Mouse (Mus musculus): Measurements from ENCODE around the gene Tmem179b. TPM values are rescaled to one million over a fixed set of nuclear protein-coding genes. Genes with fewer than 3 reads are reported as not detected.
A peak's percentile ranks its signal among the peaks of the same experiment; 100 is the strongest.

Tmem179b gene
- polyA plus RNA-seq, 1 experiment from 2014 or later = 46.4 TPM

GRCm38 (mm10) chr19:8790171-8790570 is 15.9 kb upstream of the Tmem179b start:
- H3K9me3 ChIP-seq (ENCODE audit: control insufficient read depth, low read length) = no peaks in the 10 kb centered on the region
- peaks cover 14% of the 10 kb centered on the region for H3K36me3 ChIP-seq (ENCODE audit: control insufficient read depth, insufficient read depth, low read length)
- WGBS = 81% methylated on average over 7 of the region's 7 CpGs
- no peak overlapping the region for H3K4me3 ChIP-seq (ENCODE audit: low read depth, low read length)
- no peak overlapping the region for H3K4me2 ChIP-seq (replicated peaks; ENCODE audit: low read depth, low read length)
- ATAC-seq (ENCODE audit: low FRiP score) (no peak), DNase-seq (ENCODE audit: low spot score) (no peak)
- no peaks in the 10 kb centered on the region for H3K4me1 ChIP-seq (replicated peaks; ENCODE audit: control insufficient read depth, insufficient read depth, low read length)
- H3K27me3 ChIP-seq (ENCODE audit: control insufficient read depth, insufficient read depth, low read length) = no peaks in the 10 kb centered on the region
- no peak overlapping the region for H3K9ac ChIP-seq (ENCODE audit: low read depth, low read length)
- no peak overlapping the region for H3K27ac ChIP-seq (ENCODE audit: low read depth, low read length)

- Histone ChIP-seq H3K4me3 (ENCODE audit: low read depth, low read length) (no peak overlapping the region), H3K9me3 (ENCODE audit: control insufficient read depth, low read length) (no peaks in the 10 kb centered on the region), H3K27me3 (ENCODE audit: control insufficient read depth, insufficient read depth, low read length) (no peaks in the 10 kb centered on the region), H3K9ac (ENCODE audit: low read depth, low read length) (no peak overlapping the region), H3K36me3 (ENCODE audit: control insufficient read depth, insufficient read depth, low read length) (peaks cover 11% of the 10 kb centered on the region; the same call in 1 of the 2 replicates), H3K27ac (ENCODE audit: low read depth, low read length) (peak overlapping the region; percentile 20; the same call in 1 of the 2 replicates), H3K4me2 (replicated peaks; ENCODE audit: low read depth, low read length) (no peak overlapping the region), H3K4me1 (replicated peaks; ENCODE audit: control insufficient read depth, insufficient read depth, low read length) (no peaks in the 10 kb centered on the region)
- 42% methylated on average over 1 of the region's 1 CpGs for WGBS
- DNase-seq (ENCODE audit: low spot score) (no peak), ATAC-seq (ENCODE audit: low FRiP score) (no peak)
These were observed 14.9 kb upstream of the Tmem179b start for GRCm38 (mm10) chr19:8789171-8789570.

GRCm38 (mm10) chr19:8788521-8788920 is 14.3 kb upstream of the Tmem179b start:
- no peaks in the 10 kb centered on the region for H3K27me3 ChIP-seq (ENCODE audit: control insufficient read depth, insufficient read depth, low read length)
- WGBS = 20% methylated on average over 3 of the region's 3 CpGs
- H3K4me2 ChIP-seq (replicated peaks; ENCODE audit: low read depth, low read length) = no peak overlapping the region
- peaks cover 7% of the 10 kb centered on the region; the same call in 1 of the 2 replicates for H3K36me3 ChIP-seq (ENCODE audit: control insufficient read depth, insufficient read depth, low read length)
- H3K9ac ChIP-seq (ENCODE audit: low read depth, low read length) = no peak overlapping the region
- peak overlapping the region; percentile 20; the same call in 1 of the 2 replicates for H3K27ac ChIP-seq (ENCODE audit: low read depth, low read length)
- H3K9me3 ChIP-seq (ENCODE audit: control insufficient read depth, low read length) = no peaks in the 10 kb centered on the region
- H3K4me3 ChIP-seq (ENCODE audit: low read depth, low read length) = no peak overlapping the region
- ATAC-seq (ENCODE audit: low FRiP score) = no peak
- H3K4me1 ChIP-seq (replicated peaks; ENCODE audit: control insufficient read depth, insufficient read depth, low read length) = no peaks in the 10 kb centered on the region
- peak; percentile 35 for DNase-seq (ENCODE audit: low spot score)

GRCm38 (mm10) chr19:8786008-8786781 is 11.9 kb upstream of the Tmem179b start, which contains the start of gene Taf6l:
TSS of gene Taf6l (minus strand) at chr19:8786417.
- H3K9ac ChIP-seq (ENCODE audit: low read depth, low read length) = peak within 1 kb of the TSS; percentile 52
- H3K36me3 ChIP-seq (ENCODE audit: control insufficient read depth, insufficient read depth, low read length) = no peaks in the 10 kb centered on the region
- under 1% methylated on average over 32 of the region's 32 CpGs for WGBS
- peak; percentile 90 for DNase-seq (ENCODE audit: low spot score)
- H3K9me3 ChIP-seq (ENCODE audit: control insufficient read depth, low read length) = no peaks in the 10 kb centered on the region
- no peaks in the 10 kb centered on the region for H3K4me1 ChIP-seq (replicated peaks; ENCODE audit: control insufficient read depth, insufficient read depth, low read length)
- peak within 1 kb of the TSS; percentile 52 for H3K4me3 ChIP-seq (ENCODE audit: low read depth, low read length)
- peak within 1 kb of the TSS; percentile 56 for H3K4me2 ChIP-seq (replicated peaks; ENCODE audit: low read depth, low read length)
- H3K27me3 ChIP-seq (ENCODE audit: control insufficient read depth, insufficient read depth, low read length) = no peaks in the 10 kb centered on the region
- ATAC-seq (ENCODE audit: low FRiP score) = peak; percentile 100
- H3K27ac ChIP-seq (ENCODE audit: low read depth, low read length) = peak within 1 kb of the TSS; percentile 3; the same call in 1 of the 2 replicates

GRCm38 (mm10) chr19:8774951-8775421 is 719 bp upstream of the Tmem179b start:
- Histone ChIP-seq H3K4me1 (replicated peaks; ENCODE audit: control insufficient read depth, insufficient read depth, low read length) (peaks cover 10% of the 10 kb centered on the region), H3K9ac (ENCODE audit: low read depth, low read length) (peak overlapping the region; percentile 91), H3K36me3 (ENCODE audit: control insufficient read depth, insufficient read depth, low read length) (no peaks in the 10 kb centered on the region; the same call in 1 of the 2 replicates), H3K4me3 (ENCODE audit: low read depth, low read length) (peak overlapping the region; percentile 73), H3K4me2 (replicated peaks; ENCODE audit: low read depth, low read length) (peak overlapping the region; percentile 97), H3K27me3 (ENCODE audit: control insufficient read depth, insufficient read depth, low read length) (no peaks in the 10 kb centered on the region), H3K27ac (ENCODE audit: low read depth, low read length) (peak overlapping the region; percentile 98), H3K9me3 (ENCODE audit: control insufficient read depth, low read length) (no peaks in the 10 kb centered on the region)
- WGBS = 5% methylated on average over 20 of the region's 20 CpGs
- peak; percentile 48 for ATAC-seq (ENCODE audit: low FRiP score)
- DNase-seq (ENCODE audit: low spot score) = peak; percentile 34

GRCm38 (mm10) chr19:8773409-8773808 is 858 bp downstream of the Tmem179b start:
- peak overlapping the region; percentile 97 for H3K4me2 ChIP-seq (replicated peaks; ENCODE audit: low read depth, low read length)
- H3K27ac ChIP-seq (ENCODE audit: low read depth, low read length) = 0 out of 2 replicates have a peak overlapping the region, but pooled peaks have one; percentile 30
- DNase-seq (ENCODE audit: low spot score) (peak; percentile 19), ATAC-seq (ENCODE audit: low FRiP score) (no peak)
- H3K9ac ChIP-seq (ENCODE audit: low read depth, low read length) = peak overlapping the region; percentile 25; the same call in 1 of the 2 replicates
- no peaks in the 10 kb centered on the region for H3K9me3 ChIP-seq (ENCODE audit: control insufficient read depth, low read length)
- peak overlapping the region; percentile 73 for H3K4me3 ChIP-seq (ENCODE audit: low read depth, low read length)
- H3K36me3 ChIP-seq (ENCODE audit: control insufficient read depth, insufficient read depth, low read length) = peaks cover 6% of the 10 kb centered on the region
- peaks cover 10% of the 10 kb centered on the region for H3K4me1 ChIP-seq (replicated peaks; ENCODE audit: control insufficient read depth, insufficient read depth, low read length)
- no peaks in the 10 kb centered on the region for H3K27me3 ChIP-seq (ENCODE audit: control insufficient read depth, insufficient read depth, low read length)
- WGBS = 67% methylated on average over 6 of the region's 6 CpGs

GRCm38 (mm10) chr19:8772996-8773395 is 1.3 kb downstream of the Tmem179b start:
- peaks cover 10% of the 10 kb centered on the region for H3K4me1 ChIP-seq (replicated peaks; ENCODE audit: control insufficient read depth, insufficient read depth, low read length)
- H3K9me3 ChIP-seq (ENCODE audit: control insufficient read depth, low read length) = no peaks in the 10 kb centered on the region
- H3K36me3 ChIP-seq (ENCODE audit: control insufficient read depth, insufficient read depth, low read length) = peaks cover 10% of the 10 kb centered on the region
- no peak for DNase-seq (ENCODE audit: low spot score)
- no peak overlapping the region; the same call in 1 of the 2 replicates for H3K27ac ChIP-seq (ENCODE audit: low read depth, low read length)
- no peak overlapping the region for H3K4me2 ChIP-seq (replicated peaks; ENCODE audit: low read depth, low read length)
- peak overlapping the region; percentile 73; the same call in 1 of the 2 replicates for H3K4me3 ChIP-seq (ENCODE audit: low read depth, low read length)
- H3K9ac ChIP-seq (ENCODE audit: low read depth, low read length) = 0 out of 2 replicates have a peak overlapping the region, but pooled peaks have one; percentile 25
- no peaks in the 10 kb centered on the region for H3K27me3 ChIP-seq (ENCODE audit: control insufficient read depth, insufficient read depth, low read length)
- WGBS = 91% methylated on average over 5 of the region's 5 CpGs
- ATAC-seq (ENCODE audit: low FRiP score) = no peak

- DNase-seq (ENCODE audit: low spot score) (peak; percentile 85), ATAC-seq (ENCODE audit: low FRiP score) (peak; percentile 42)
- Histone ChIP-seq H3K27ac (ENCODE audit: low read depth, low read length) (peak within 1 kb of the TSS; percentile 70), H3K27me3 (ENCODE audit: control insufficient read depth, insufficient read depth, low read length) (no peaks in the 10 kb centered on the region), H3K4me1 (replicated peaks; ENCODE audit: control insufficient read depth, insufficient read depth, low read length) (peaks cover 10% of the 10 kb centered on the region), H3K4me3 (ENCODE audit: low read depth, low read length) (peak within 1 kb of the TSS; percentile 63), H3K9ac (ENCODE audit: low read depth, low read length) (peak within 1 kb of the TSS; percentile 77), H3K9me3 (ENCODE audit: control insufficient read depth, low read length) (no peaks in the 10 kb centered on the region), H3K36me3 (ENCODE audit: control insufficient read depth, insufficient read depth, low read length) (peaks cover 21% of the 10 kb centered on the region), H3K4me2 (replicated peaks; ENCODE audit: low read depth, low read length) (peak within 1 kb of the TSS; percentile 62)
- WGBS = 22% methylated on average over 29 of the region's 29 CpGs
These were observed 3.5 kb downstream of the Tmem179b start, which contains the start of gene Tmem223 for GRCm38 (mm10) chr19:8770567-8771270. TSS of gene Tmem223 (plus strand) at chr19:8770996.

Measured in hindbrain, embryonic 11.5 days (tissue).